Mouse (Mus musculus): ENCODE results near the gene Nfkbie.

The Nfkbie gene

DNA sequence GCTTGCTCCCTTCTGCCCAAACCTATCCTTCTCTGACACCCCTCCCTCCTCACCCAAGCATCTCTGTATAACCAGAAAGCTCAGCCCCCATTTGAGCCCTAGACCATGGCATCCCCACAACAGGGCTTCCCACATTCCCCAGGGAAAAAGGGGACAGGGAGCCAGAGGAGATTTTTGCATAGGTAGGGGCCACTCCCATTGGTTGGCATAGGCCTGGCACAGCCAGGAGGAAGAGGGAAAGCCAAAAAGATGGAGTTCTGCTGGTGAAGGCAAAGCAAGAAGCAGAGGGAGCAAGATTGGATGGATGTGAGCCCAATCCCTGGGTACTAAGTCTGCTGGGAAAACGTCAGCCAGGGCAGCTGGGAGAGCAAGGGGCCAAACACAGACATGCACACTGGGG is 12.4 kb upstream of the Nfkbie start:
- DNase-seq (ENCODE audit: low read depth, low spot score) = no peak

DNA sequence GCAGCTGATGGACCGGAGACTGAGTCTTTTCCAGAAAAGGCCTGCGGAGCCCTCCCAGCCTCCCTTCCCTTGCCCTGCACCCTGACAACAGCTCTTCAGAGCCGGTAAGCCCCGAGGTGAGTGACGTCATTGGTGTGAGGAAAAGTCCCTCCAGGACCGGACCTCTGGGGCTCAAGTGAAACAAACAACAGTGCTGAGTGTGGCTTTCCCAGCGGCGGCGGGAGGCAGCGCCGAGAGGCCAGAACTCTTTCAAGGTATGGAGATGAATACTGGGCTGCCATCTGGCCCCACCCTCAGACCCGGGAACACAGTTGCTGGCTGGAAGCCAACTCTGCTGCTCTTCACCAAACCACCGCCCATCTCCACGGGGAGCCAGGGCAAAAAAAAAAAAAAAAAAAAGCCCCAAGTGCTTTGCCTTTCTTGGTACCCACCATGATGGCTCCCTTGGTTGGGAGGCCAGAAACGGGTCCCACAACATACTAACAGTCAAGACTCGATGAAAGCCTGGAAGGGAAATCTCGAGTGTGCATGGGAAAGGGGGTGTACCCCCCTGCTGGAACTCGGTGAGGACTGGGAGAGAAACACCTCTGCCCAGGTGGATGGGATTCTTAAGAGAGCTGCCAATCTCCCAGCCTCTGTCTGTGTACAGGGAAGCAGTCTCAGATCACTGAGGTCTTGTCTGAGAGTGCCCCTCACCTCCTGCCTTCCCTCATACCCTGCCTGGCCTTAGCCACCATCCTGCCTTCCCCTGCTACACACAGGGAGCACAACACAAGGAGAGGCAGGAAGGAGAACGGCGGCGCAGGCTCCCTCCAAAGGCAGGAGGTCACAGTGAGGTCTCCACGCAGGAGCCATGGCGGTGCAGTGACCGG is 11.3 kb upstream of the Nfkbie start:
- DNase-seq (ENCODE audit: low read depth, low spot score) = no peak

DNA sequence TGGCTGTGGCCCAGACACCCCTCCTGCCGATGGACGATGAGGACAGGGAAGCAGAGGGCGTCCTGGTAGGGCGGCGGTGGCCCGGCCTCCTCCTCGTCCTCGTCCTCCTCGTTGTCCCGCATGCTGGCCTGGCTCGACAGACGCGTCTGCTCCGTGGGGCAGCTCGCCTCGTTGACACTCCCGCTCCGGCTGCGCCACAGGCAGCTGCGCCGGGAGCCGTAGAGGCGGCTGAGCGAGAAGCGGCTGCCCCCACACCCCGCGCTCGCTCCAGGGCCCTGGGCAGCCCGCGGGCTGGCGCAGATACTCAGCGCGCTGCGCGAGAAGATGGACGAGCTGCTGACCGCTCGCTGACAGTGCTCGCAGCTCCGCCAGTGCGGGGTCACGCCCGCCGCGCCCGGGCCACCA is 10.6 kb upstream of the Nfkbie start:
- no peak for DNase-seq (ENCODE audit: low read depth, low spot score)

DNA sequence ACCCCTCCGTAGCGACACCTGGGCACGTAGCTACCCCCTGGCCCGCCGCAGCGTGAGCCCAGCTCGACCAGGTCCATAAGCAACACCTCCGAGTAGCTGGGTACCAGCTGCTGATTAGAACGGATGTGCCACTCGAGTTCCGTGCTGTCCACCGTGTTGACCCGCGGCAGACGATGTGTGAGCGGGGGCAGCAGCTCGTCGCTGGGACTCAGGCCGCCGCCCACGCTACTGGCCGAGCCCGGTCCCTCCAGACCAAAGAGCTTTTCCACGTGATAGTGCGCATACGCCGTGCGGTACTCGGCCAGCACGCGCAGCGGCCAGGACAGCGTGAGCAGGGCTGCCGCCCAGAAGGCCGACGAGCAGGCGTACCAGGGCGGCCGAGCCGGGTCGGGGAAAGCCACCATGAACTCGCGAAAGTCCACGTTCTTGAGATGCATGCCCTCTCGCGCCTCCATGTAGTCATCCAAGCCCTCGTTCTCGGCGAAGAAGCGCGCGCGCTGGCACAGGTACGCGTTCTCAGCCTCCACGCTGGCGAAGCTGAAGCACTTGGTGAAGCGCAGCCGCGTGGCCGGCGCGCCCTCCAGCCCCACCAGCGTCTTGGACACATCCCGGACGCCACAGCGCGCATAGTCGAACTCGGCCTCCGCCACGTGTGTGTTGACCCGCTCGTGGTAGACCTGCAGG is 10.1 kb upstream of the Nfkbie start:
- DNase-seq (ENCODE audit: low read depth, low spot score) = no peak

DNA sequence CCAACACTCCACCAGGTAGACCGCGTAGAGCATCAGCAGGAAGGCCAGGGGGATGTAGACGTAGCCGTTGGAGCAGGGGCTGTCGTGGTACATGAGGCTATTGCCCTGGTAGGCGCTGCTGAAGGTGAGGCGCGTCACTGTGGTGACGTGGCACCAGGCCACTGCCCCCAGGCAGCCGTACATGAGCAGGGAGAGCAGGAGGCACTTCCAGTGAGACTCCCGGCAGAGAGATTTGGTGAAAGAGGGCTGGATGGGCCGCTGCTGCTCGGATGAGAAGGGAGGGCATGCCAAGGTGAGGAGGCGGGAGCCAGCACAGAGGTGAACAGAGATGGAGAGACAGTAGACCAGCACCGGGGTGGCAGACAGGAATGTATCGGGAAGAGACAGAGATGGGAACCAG is 8.6 kb upstream of the Nfkbie start:
- DNase-seq (ENCODE audit: low read depth, low spot score) = no peak

DNA sequence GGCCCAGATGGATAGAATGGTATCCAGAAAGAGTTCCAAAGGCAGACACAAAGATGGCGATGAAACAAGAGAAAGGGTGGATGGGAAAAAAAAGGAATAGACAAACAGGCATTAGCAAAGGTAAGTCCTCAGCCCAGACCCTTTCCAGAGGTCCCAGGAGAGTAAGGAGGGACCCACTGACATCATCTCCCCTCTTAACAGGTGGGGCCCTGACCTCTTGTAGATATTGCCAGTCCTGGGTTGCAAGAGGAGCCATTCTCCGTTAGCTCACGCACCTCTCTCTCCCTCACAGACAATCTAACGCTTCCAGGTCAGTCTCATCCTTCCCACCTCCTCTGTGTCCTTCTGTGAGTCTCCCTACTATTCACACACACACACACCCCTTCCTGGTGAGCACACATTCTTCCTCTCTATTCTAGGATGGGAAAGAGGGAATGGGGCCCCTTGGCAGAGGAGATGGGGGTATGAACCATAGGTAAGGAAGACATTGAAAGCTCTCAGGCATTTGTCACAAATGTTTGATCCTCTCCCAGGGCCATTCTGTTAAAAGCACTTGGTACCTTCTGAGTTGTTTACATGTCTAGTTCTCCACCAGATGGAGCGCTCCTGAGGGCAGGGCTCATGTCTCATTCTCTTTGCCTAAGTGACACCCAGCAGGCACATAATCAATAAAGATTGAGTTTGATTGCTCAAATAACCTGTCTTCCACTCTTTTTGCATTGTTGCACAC is 7.9 kb upstream of the Nfkbie start:
- DNase-seq (ENCODE audit: low read depth, low spot score) = no peak

DNA sequence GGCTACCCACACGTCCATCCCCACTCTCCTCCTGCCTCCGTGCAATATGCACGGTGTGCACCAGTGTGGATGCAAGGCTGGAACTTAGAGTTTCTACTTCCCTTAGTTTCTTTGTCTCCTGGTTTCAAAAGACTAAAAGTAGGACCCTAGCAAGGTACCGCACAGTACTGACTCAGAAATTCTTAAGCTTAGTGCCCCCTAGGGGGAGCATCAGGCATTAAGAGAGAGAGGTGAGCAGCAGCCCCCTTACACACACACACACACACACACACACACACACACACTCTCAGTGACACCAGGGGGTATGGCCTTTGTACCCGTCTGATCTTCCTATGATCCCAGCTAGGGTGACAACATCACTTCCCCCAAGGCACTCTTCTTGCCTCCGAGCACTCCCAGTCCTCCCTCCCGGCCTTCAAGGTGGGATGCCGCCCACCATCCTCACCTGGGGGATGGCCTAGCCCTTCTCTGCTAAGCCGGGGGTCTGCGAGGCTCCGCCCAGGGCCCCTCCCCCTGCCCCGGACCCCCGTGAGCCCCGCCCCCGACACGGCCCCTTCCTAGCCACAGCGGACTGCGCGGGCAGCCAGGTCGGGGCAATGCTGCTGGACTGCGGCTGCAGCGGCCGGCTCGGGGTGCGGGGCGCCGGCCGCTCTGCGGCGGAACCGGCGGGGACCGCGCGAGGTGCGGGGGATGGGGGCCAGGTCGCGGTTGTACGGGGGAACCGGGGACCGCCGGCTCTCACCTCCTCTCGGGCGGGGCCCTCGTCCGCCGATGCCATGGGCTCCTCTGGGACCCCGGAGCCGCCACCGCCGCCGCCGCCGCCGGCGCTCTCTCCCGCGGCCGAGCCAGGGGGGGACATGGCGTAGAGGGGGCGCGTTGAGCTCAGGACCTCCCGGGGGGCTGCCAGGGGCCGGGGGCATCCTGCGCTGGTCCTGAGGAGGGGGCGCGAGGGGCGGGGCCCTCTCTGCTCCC is 6.7 kb upstream of the Nfkbie start:
- DNase-seq (ENCODE audit: low read depth, low spot score) = no peak

DNA sequence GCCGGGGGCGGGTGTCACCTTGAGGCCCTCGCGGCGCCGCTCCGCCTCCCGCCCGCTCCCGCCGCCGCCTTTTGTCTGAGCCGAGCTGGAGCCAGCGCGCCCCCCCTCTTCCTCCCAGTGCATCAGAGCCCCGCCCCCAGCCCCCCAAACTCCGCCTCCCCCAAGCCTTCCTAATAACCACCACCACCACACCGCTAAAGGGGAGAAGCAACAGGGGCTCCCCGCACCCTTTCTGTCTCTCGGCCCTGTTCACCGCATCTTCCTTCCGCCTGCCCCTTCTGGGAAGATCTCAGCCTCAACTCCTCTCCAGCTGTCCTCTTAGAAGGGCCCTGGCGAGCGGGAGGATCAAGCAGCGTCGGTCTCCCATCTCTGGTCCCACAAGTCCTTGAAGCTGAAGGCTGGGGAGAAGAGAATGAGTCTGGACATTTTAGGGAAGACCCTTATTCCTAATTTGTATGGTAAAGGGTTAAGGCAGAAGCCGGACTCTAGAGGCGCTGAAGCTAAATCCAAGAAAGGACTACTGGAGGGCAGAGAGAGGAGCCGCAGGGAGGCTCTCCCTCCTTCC is 5.8 kb upstream of the Nfkbie start, which contains the start of gene Tmem151b:
Tmem151b (minus strand) TSS at position 61 of the 565 bp plus-strand sequence.
- no peak for DNase-seq (ENCODE audit: low read depth, low spot score)

DNA sequence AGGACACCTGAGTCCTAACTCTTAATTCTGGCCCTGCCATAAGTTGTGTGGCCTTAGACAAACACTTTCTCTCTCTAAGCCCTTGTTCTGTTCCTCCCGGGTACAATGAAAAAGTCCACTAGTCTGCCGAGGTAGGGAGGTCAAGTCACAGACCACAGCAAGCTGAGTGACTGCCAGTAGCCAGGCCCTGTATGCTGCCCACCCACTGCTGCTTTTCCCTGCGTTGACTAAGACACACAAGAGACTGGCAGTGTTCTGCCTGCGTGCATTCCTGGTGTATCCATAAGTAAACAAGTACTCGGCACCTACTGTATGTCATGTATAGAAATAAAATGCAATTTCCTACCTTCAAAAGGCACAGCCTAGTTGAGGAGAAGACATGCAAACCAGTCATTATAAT is 5.2 kb upstream of the Nfkbie start:
- DNase-seq (ENCODE audit: low read depth, low spot score) = no peak

DNA sequence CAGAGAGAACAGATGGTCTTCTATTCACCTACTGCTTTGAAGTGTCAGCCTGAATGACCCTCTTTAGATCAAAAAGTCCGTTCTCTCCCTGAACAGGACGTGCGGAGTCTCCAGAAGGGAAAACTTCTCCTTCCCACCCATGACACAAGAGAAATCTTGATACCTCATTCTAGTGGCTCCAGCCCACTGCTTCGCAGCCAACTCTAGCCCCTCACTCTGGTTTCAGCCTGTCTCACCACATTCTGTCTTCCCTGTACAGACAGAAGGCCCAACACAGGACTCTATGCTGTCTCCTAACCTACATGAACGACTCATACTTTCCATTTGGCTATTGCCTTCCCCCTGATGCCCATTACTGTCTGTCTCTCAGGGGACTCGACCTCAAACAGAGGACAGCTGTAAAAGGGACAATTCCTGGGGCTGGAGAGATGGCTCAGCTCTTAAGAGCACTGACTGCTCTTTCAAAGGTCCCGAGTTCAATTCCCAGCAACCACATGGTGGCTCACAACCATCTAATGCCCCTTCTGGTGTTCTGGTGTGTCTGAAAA is 4.2 kb upstream of the Nfkbie start:
- DNase-seq (ENCODE audit: low read depth, low spot score) = no peak

DNA sequence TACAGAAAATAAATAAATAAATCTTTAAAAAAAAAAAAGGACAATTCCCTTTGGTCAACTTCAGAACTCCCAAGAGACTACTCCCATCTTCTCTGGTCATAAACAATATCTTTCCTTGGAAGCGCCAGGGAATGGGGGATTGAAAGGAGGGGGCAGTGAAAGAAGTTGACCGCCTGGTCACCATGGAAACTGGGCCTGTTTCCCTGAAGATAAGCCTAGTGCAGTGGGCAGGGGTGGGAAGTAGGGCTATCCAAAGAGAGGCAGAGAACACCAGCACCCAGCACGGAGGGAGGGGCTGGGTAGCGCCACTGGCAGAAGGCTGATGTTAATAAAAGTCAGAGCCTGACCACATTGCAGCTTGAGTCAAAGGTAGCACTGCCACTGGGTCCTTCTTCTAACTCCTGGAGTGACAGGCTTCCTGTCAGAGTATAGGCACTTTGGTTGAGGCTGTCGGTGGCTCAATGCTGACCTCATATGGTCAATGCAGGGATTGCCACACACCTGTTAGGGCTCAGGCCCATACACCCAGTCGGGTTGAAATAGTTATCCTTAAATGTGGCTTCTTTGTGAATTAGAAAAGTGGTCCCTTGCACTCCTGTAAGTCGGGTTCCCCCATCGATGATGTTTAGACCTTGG is 3.6 kb upstream of the Nfkbie start:
- DNase-seq (ENCODE audit: low read depth, low spot score) = no peak

DNA sequence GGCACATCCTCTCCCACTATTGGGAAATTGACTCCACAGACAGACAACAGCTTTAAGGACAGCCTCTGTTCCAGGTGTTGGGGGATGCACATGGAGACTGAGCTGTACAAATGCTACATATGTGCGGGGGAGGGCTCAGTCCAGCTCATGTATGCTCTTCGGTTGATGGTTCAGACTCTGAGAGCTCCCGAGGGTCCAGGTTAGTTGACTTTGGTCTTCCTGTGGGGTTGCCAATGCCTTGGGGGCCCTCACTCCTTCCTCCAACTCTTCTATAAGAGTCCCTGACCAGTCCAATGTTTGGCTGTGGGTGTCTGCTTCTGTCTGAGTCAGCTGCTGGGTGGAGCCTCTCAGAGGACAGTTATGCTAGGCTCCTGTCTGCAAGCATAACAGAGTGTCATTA is 2.4 kb upstream of the Nfkbie start:
- no peak for DNase-seq (ENCODE audit: low read depth, low spot score)

DNA sequence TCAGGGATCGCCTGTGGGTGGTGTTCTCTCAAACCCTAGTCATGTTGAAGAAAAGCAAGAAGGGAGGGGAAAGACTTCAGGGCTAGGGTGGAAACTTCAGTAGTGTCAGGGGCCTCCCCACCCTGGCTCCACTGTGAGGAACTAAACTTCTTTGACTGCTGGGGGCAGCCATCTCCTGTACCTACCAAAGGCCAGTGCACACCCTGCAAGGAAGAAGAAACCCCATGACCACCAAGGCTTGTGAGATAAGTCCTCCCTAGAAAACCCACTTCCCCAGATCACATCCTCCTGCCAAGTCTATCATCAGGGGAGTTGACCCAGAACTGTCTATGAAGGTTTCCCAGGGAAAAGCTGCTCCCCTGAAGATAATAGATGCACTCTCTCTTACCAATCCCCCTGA is 1.1 kb upstream of the Nfkbie start:
- no peak for DNase-seq (ENCODE audit: low read depth, low spot score)

DNA sequence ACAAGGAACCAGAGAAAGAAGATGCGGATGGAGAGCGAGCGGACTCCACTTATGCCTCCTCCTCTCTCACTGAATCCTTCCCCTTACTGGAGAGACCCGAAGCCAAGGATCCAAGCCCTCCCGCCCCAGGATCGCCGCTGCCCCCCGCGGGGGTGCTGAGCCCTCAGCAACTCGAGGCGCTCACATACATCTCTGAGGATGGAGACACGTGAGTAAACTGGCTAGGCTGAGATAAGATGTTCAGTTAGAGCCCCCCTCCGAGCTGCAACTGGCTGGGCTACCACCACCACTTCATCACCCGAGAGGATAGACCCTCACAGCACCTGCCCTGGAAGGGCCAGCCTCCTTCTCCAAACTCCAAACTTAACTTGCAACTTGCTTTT is 595 bp downstream of the Nfkbie start:
- DNase-seq (ENCODE audit: low read depth, low spot score) = no peak

DNA sequence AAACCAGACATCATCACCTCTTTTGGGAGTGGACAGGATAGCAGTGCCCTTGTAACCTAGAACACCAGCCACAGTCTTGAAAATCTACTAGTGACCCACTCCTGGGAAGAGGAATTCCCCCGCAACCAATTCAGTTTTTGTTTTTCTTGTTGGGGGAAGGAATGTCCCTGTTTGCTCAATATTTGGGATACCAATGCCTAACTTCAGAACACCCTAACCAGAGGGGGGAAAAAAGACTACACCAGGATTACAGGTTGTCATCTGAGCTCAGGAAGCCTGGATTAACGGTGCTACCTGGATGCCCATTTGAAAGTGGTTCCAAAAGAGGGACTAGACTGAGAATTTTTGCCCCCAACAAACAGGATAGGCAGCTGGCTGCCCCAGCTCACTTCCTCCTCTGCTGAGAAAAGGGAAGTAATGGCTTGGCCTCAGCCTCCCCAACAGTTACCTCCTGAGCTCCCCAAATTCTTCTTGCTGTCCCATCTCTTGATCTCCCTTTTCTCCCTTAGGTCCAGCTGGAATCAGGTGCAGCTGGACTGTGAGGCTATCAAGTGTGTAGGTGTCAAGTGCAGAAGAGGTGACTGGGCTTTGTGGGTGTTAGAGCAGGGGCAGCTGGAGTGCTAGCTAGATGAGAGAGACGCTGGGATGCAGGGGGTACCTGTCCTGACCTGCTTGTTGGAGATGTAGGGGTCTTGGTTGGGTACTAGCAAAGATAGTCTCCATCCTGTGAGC is 1.2 kb downstream of the Nfkbie start:
- no peak for DNase-seq (ENCODE audit: low read depth, low spot score)

DNA sequence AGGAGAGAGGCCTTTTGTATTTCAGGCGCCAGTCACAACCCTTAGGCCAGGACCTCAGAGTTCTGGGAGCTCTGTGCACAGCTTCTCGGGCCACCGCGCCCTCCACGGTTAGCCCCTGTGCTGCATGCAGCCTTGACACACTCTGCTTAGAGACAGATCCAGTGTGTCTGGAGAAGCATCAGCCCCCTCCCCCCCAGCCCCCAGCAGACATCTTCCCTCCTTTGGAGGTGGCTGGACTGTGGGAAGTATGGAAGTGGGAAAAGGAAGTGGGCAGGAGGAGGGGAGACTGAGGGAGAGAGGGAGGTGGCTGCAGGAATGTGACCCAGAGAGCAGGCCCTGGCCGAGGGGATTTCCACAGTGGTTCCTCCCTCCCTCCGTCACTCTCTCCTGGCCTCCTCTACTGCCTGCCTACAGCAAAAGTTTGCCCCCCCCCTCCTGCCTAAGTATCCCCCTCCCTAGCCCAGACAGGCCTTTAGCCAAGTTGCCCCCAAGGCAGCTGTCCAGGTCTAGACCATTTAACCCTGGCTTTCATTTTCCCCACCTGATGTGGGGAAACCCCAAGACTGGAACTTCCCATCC is 1.8 kb downstream of the Nfkbie start:
- DNase-seq (ENCODE audit: low read depth, low spot score) = no peak

DNA sequence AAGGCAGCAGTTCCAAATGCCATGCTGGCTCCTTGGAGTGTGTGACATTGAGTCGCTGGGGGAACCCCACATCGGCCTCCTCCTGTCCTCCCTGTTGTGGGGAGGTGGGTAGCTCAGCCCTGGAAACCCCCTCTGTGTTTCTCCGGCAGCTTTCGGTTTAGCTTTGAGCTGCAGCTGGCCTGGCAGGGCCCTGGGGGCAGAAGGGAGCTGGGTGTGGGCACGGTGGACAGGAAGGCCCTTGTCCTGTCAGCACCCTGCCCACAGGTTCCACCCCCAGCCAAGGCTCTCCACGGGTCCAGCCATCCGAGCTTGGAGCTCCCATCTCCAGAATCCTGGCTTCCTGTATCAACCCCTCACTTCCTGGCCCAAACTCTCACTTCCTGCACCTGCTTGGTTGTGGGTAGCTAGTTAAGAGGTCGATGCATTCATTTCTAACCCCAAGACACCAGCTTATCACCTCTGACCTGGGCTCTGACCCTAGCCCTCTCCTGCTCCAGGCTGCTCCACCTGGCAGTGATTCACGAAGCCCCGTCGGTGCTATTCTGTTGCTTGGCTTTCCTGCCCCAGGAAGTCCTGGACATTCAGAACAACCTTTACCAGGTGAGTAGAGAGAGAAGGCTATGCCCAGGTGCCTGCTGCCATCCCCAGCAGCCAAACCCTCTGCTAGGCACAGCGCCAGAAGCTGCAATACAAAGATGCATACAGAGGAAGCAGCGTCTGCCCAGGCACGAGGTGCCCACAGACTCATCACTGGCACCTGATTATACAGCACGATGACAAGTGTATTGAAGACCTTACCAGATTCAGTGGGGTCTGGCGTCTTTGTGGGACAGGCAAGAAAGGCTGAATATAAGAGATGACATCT is 2.7 kb downstream of the Nfkbie start:
- DNase-seq (ENCODE audit: low read depth, low spot score) = no peak
